Mouse (Mus musculus): ENCODE data around the gene Eif5a. TPM values are rescaled to one million over a fixed set of nuclear protein-coding genes. Genes with fewer than 3 reads are reported as not detected.
A peak's percentile ranks its signal among the peaks of the same experiment; 100 is the strongest.

Eif5a gene
- total RNA-seq, 2 experiments from 2014 or later: 413 to 433 TPM

GRCm38 (mm10) chr11:69883066-69883465, 38.7 kb downstream of the Eif5a start:
- no peak for DNase-seq

GRCm38 (mm10) chr11:69881787-69882670, 39.7 kb downstream of the Eif5a start:
- Histone ChIP-seq H3K27ac (peak overlapping the region; percentile 95), H3K4me3 (peak overlapping the region; percentile 89)
- DNase-seq: no peak
- TF ChIP-seq CTCF (IDR thresholded peaks at IDR 0.05): no peak
- intact Hi-C loops (cut with DNase I): loop anchor here (2.0 kb wide), 1 partner anchor 19 kb away; the partner anchor contains the start of genes 2810408A11Rik and Neurl4

More at GRCm38 (mm10) chr11:69883066-69883465, 38.7 kb downstream of the Eif5a start:
- peak; percentile 53 for TF ChIP-seq CTCF (IDR thresholded peaks at IDR 0.05)
- Histone ChIP-seq H3K4me3 (no peak overlapping the region), H3K27ac (no peak overlapping the region)
- intact Hi-C loops (cut with DNase I): no loop called here

GRCm38 (mm10) chr11:69880853-69881603, 40.7 kb downstream of the Eif5a start, which contains the start of gene Kctd11:
Gene Kctd11, minus strand, starts transcription at chr11:69881406.
- TF ChIP-seq CTCF (IDR thresholded peaks at IDR 0.05): peak; percentile 35
- intact Hi-C loops (cut with DNase I): loop anchor here (2.0 kb wide), 1 partner anchor 20 kb away; the partner anchor contains the start of genes 2810408A11Rik and Neurl4
- peak within 1 kb of the TSS; percentile 89 for H3K4me3 ChIP-seq
- peak; percentile 95 for DNase-seq
- peak within 1 kb of the TSS; percentile 95 for H3K27ac ChIP-seq

GRCm38 (mm10) chr11:69880506-69880852, 41.3 kb downstream of the Eif5a start:
- intact Hi-C loops (cut with DNase I): loop anchor here (2.0 kb wide), 1 partner anchor 20 kb away; the partner anchor contains the start of genes 2810408A11Rik and Neurl4
- Histone ChIP-seq H3K27ac (peak overlapping the region; percentile 95), H3K4me3 (peak overlapping the region; percentile 89)
- peak; percentile 75 for DNase-seq
- TF ChIP-seq CTCF (IDR thresholded peaks at IDR 0.05): peak; percentile 78

- TF ChIP-seq CTCF (IDR thresholded peaks at IDR 0.05): no peak
- peak overlapping the region; percentile 95 for H3K27ac ChIP-seq
- intact Hi-C loops (cut with DNase I): loop anchor here (2.0 to 5.0 kb wide), 3 partner anchors 21 to 197 kb away; partner anchors contain the start of genes 2810408A11Rik, Neurl4, Polr2a and Senp3
- H3K4me3 ChIP-seq: peak overlapping the region; percentile 89
- no peak for DNase-seq
Measured at GRCm38 (mm10) chr11:69879711-69880110, 42.0 kb downstream of the Eif5a start.

GRCm38 (mm10) chr11:69878952-69879351, 42.8 kb downstream of the Eif5a start:
- no peak for DNase-seq
- Histone ChIP-seq H3K4me3 (peak overlapping the region; percentile 89), H3K27ac (peak overlapping the region; percentile 95)
- TF ChIP-seq CTCF (IDR thresholded peaks at IDR 0.05): no peak
- intact Hi-C loops (cut with DNase I): loop anchor here (5.0 kb wide), 2 partner anchors 122 to 197 kb away; partner anchors contain the start of genes Polr2a and Senp3

GRCm38 (mm10) chr11:69878399-69878798, 43.4 kb downstream of the Eif5a start:
- no peak for TF ChIP-seq CTCF (IDR thresholded peaks at IDR 0.05)
- H3K4me3 ChIP-seq: peak overlapping the region; percentile 89
- intact Hi-C loops (cut with DNase I): loop anchor here (5.0 kb wide), 2 partner anchors 121 to 196 kb away; partner anchors contain the start of genes Polr2a and Senp3
- no peak for DNase-seq
- H3K27ac ChIP-seq: peak overlapping the region; percentile 95

GRCm38 (mm10) chr11:69877878-69878277, 43.9 kb downstream of the Eif5a start, which contains the start of gene Tmem95:
Gene Tmem95, minus strand, starts transcription at chr11:69878018.
- Histone ChIP-seq H3K27ac (peak within 1 kb of the TSS; percentile 95), H3K4me3 (peak within 1 kb of the TSS; percentile 89)
- intact Hi-C loops (cut with DNase I): loop anchor here (2.0 to 5.0 kb wide), 4 partner anchors 73 to 196 kb away; partner anchors contain the start of genes Polr2a, Senp3 and Tmem102
- TF ChIP-seq CTCF (IDR thresholded peaks at IDR 0.05): no peak
- DNase-seq: no peak

- peak overlapping the region; percentile 53 for H3K4me3 ChIP-seq
- peak; percentile 95 for TF ChIP-seq CTCF (IDR thresholded peaks at IDR 0.05)
Measured at GRCm38 (mm10) chr11:69876867-69877266, 44.9 kb downstream of the Eif5a start.

GRCm38 (mm10) chr11:69876186-69876585, 45.6 kb downstream of the Eif5a start:
- H3K4me3 ChIP-seq: peak overlapping the region; percentile 3
- intact Hi-C loops (cut with DNase I): loop anchor here (2.0 to 5.0 kb wide), 4 partner anchors 71 to 194 kb away; partner anchors contain the start of genes Polr2a, Senp3 and Tmem102
- DNase-seq: no peak
- peak overlapping the region; percentile 76 for H3K27ac ChIP-seq
- TF ChIP-seq CTCF (IDR thresholded peaks at IDR 0.05): peak; percentile 6; the same call in 1 of the 2 replicates

More at GRCm38 (mm10) chr11:69876867-69877266, 44.9 kb downstream of the Eif5a start:
- peak overlapping the region; percentile 76 for H3K27ac ChIP-seq
- DNase-seq: peak; percentile 89
- intact Hi-C loops (cut with DNase I): loop anchor here (2.0 to 5.0 kb wide), 4 partner anchors 72 to 195 kb away; partner anchors contain the start of genes Polr2a, Senp3 and Tmem102

GRCm38 (mm10) chr11:69872451-69872850, 49.3 kb downstream of the Eif5a start:
- no peak for DNase-seq

GRCm38 (mm10) chr11:69871822-69872221, 49.9 kb downstream of the Eif5a start:
- intact Hi-C loops (cut with DNase I): no loop called here
- no peak for TF ChIP-seq CTCF (IDR thresholded peaks at IDR 0.05)
- no peak overlapping the region for H3K4me3 ChIP-seq
- DNase-seq: no peak
- H3K27ac ChIP-seq: no peak overlapping the region

More at GRCm38 (mm10) chr11:69872451-69872850, 49.3 kb downstream of the Eif5a start:
- no peak overlapping the region for H3K4me3 ChIP-seq
- no peak for TF ChIP-seq CTCF (IDR thresholded peaks at IDR 0.05)
- no peak overlapping the region for H3K27ac ChIP-seq
- intact Hi-C loops (cut with DNase I): no loop called here

Data from gastrocnemius, adult 2 months (tissue).